Mouse (Mus musculus) forebrain, postnatal 0 days (tissue): ENCODE data around the gene Camta1. TPM values are rescaled to one million over a fixed set of nuclear protein-coding genes. Genes with fewer than 3 reads are reported as not detected.
A peak's percentile ranks its signal among the peaks of the same experiment; 100 is the strongest.
"Not testable (repeated sequence)": the region's sequence is repeated elsewhere in the genome, so short reads cannot be mapped to it uniquely, and the experiment has no call there.

Source experiments
- ATAC-seq: fragments of 200-750 bp; cut with Nextera tagmentation; 2 replicates; pipeline ENCODE4 v1.8.0; 2017; ENCODE audit warnings: mild to moderate bottlenecking, moderate library complexity
- DNase-seq: peaks from one replicate; pipeline ENCODE4 v3.0.0-alpha.2; 2015
- H3K27ac ChIP-seq: fragments of 300-500 bp; sonication (generic); 2 replicates; pipeline ENCODE4 v1.5.1; 2014; ENCODE audit warnings: low read depth, mild to moderate bottlenecking, antibody characterized with exemption, low read length, moderate library complexity, mixed read lengths
- H3K27me3 ChIP-seq: fragments of 300-500 bp; sonication (generic); 2 replicates; pipeline ENCODE4 v1.6.1; 2014; ENCODE audit warnings: mild to moderate bottlenecking, low read length, mixed read lengths; ENCODE audit not compliant: insufficient read depth
- H3K36me3 ChIP-seq: fragments of 300-500 bp; sonication (generic); 2 replicates; pipeline ENCODE4 v1.6.1; 2014; ENCODE audit warnings: mild to moderate bottlenecking, moderate library complexity; ENCODE audit not compliant: insufficient read depth
- H3K4me1 ChIP-seq: fragments of 300-500 bp; sonication (generic); 2 replicates; pipeline ENCODE4 v1.6.1; 2014; ENCODE audit warnings: antibody characterized with exemption; ENCODE audit not compliant: insufficient read depth
- H3K4me2 ChIP-seq: fragments of 300-500 bp; sonication (generic); 2 replicates; pipeline ENCODE4 v1.6.1; 2014; ENCODE audit warnings: low read depth, mild to moderate bottlenecking, moderate library complexity
- H3K4me3 ChIP-seq: fragments of 300-500 bp; sonication (generic); 2 replicates; pipeline ENCODE4 v1.5.1; 2014; ENCODE audit warnings: low read depth, low read length, mixed read lengths
- H3K9ac ChIP-seq: fragments of 300-500 bp; sonication (generic); 2 replicates; pipeline ENCODE4 v1.6.1; 2014; ENCODE audit warnings: mild to moderate bottlenecking
- H3K9me3 ChIP-seq: fragments of 300-500 bp; sonication (generic); 2 replicates; pipeline ENCODE4 v1.6.1; 2016; ENCODE audit warnings: low read length
- CTCF ChIP-seq: sonication (generic); IDR thresholded peaks from 2 replicates; pipeline ENCODE4 v1.5.1; 2016; ENCODE audit warnings: antibody characterized with exemption, control low read depth, low read depth
- WGBS: fragments of 180-500 bp; shearing (Covaris S2); extraction: QIAGEN DNeasy Blood & Tissue Kit; methylation state at CpG from one replicate; pipeline ENCODE4 v1.1.7; 2014; 5-methylcytosine and 5-hydroxymethylcytosine counted together
- polyA plus RNA-seq: library from polyadenylated mRNA; unstranded; fragments of >200 nt; fragmentation: Nextera tagmentation; extraction: Ambion mirVana; gene quantifications from 2 replicates; pipeline ENCODE4 v1.2.1, GENCODE M21; 2015
- total RNA-seq: library from RNA; depleted of rRNA; stranded (reverse); fragments of >200 nt; gene quantifications from 2 replicates; pipeline ENCODE4 v1.2.3, GENCODE M21; 2014

Camta1 gene
- total and polyA plus RNA-seq, 2 experiments from 2014 or later = 87.4 to 131 TPM

GRCm38 (mm10) chr4:150880364-150880763 lies 981.3 kb downstream of the Camta1 start:
- Histone ChIP-seq H3K9me3 (peaks cover 17% of the 10 kb centered on the region; the same call in 1 of the 2 replicates), H3K4me2 (no peak overlapping the region), H3K4me1 (no peaks in the 10 kb centered on the region), H3K9ac (no peak overlapping the region), H3K27me3 (no peaks in the 10 kb centered on the region), H3K27ac (no peak overlapping the region), H3K4me3 (no peak overlapping the region), H3K36me3 (no peaks in the 10 kb centered on the region)
- ATAC-seq (no peak), DNase-seq (no peak)
- 85% methylated on average over 5 of the region's 5 CpGs for whole genome bisulfite sequencing
- no peak for TF ChIP-seq CTCF

GRCm38 (mm10) chr4:150879631-150880030 lies 982.0 kb downstream of the Camta1 start:
- peaks cover 17% of the 10 kb centered on the region; the same call in 1 of the 2 replicates for H3K9me3 ChIP-seq
- H3K27ac ChIP-seq = no peak overlapping the region
- ATAC-seq = no peak
- H3K27me3 ChIP-seq = no peaks in the 10 kb centered on the region
- H3K4me2 ChIP-seq = no peak overlapping the region
- no peak overlapping the region for H3K4me3 ChIP-seq
- H3K9ac ChIP-seq = no peak overlapping the region
- H3K4me1 ChIP-seq = no peaks in the 10 kb centered on the region
- 98% methylated on average over 22 of the region's 22 CpGs for WGBS
- DNase-seq = no peak
- H3K36me3 ChIP-seq = no peaks in the 10 kb centered on the region
- no peak for TF ChIP-seq CTCF

DNA sequence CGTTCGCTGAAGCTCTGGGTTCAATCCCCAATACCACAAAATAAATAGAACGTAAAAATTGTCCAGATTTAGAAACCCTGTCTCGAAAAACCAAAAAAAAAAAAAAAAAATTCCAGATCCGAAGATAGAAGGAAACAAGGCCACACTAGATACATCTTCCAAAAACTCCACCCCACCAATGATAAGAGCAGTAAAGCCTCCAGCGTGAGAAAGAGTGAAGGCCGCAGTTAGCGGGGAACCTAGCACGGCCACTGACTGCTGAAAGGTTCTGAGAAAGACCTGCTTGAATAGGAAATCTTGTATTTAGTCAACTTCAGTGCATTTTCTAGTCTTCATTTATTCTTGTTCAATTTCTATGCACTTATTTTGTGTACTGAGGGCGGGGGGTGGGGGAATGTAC lies 986.3 kb downstream of the Camta1 start:
- Histone ChIP-seq H3K9me3 (peaks cover 17% of the 10 kb centered on the region; the same call in 1 of the 2 replicates), H3K27me3 (no peaks in the 10 kb centered on the region), H3K36me3 (no peaks in the 10 kb centered on the region), H3K4me3 (no peak overlapping the region), H3K4me1 (no peaks in the 10 kb centered on the region), H3K4me2 (no peak overlapping the region), H3K9ac (no peak overlapping the region), H3K27ac (no peak overlapping the region)
- DNase-seq (no peak), ATAC-seq (no peak)
- no peak for TF ChIP-seq CTCF
- WGBS = 90% methylated on average over 10 of the region's 10 CpGs

GRCm38 (mm10) chr4:150874416-150874815 lies 987.3 kb downstream of the Camta1 start:
- not testable (repeated sequence) for ATAC-seq, H3K4me2 ChIP-seq, H3K27ac ChIP-seq, DNase-seq, H3K9ac ChIP-seq, H3K4me3 ChIP-seq, H3K27me3 ChIP-seq, H3K4me1 ChIP-seq, H3K36me3 ChIP-seq
- H3K9me3 ChIP-seq = peaks cover 12% of the 10 kb centered on the region; the same call in 1 of the 2 replicates
- WGBS = 77% methylated on average over 4 of the region's 4 CpGs

DNA sequence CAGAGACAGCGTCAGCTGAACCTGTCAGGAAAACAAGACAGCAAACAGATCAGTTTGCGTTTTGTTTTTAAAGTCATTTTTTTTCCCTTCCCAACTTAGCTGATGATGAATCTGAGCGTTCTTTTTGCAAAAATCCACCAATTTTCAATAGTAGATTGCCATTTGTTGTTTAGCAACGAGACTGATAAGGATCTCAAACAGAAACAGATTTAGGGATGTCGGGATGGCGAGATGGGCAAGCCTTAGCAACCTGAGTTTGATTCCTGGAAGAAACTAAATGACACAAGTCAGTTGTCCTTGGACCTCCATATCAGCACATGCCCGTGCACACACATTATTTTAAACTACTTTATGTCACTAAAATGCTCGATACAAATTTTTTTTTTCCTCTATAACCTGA lies 989.0 kb downstream of the Camta1 start:
- no peaks in the 10 kb centered on the region for H3K4me1 ChIP-seq
- no peak for TF ChIP-seq CTCF
- H3K36me3 ChIP-seq = no peaks in the 10 kb centered on the region
- H3K27me3 ChIP-seq = no peaks in the 10 kb centered on the region
- no peak overlapping the region for H3K27ac ChIP-seq
- H3K9ac ChIP-seq = no peak overlapping the region
- no peaks in the 10 kb centered on the region for H3K9me3 ChIP-seq
- 83% methylated on average over 8 of the region's 8 CpGs for WGBS
- ATAC-seq (no peak), DNase-seq (no peak)
- H3K4me3 ChIP-seq = no peak overlapping the region
- H3K4me2 ChIP-seq = no peak overlapping the region

GRCm38 (mm10) chr4:150872139-150872651 lies 989.5 kb downstream of the Camta1 start:
- Histone ChIP-seq H3K4me1 (no peaks in the 10 kb centered on the region), H3K9me3 (no peaks in the 10 kb centered on the region), H3K4me2 (no peak overlapping the region), H3K36me3 (peaks cover 4% of the 10 kb centered on the region), H3K9ac (no peak overlapping the region), H3K27ac (no peak overlapping the region), H3K27me3 (no peaks in the 10 kb centered on the region), H3K4me3 (no peak overlapping the region)
- ATAC-seq (peak; percentile 51), DNase-seq (no peak)
- TF ChIP-seq CTCF = no peak
- 40% methylated on average over 9 of the region's 9 CpGs for WGBS

DNA sequence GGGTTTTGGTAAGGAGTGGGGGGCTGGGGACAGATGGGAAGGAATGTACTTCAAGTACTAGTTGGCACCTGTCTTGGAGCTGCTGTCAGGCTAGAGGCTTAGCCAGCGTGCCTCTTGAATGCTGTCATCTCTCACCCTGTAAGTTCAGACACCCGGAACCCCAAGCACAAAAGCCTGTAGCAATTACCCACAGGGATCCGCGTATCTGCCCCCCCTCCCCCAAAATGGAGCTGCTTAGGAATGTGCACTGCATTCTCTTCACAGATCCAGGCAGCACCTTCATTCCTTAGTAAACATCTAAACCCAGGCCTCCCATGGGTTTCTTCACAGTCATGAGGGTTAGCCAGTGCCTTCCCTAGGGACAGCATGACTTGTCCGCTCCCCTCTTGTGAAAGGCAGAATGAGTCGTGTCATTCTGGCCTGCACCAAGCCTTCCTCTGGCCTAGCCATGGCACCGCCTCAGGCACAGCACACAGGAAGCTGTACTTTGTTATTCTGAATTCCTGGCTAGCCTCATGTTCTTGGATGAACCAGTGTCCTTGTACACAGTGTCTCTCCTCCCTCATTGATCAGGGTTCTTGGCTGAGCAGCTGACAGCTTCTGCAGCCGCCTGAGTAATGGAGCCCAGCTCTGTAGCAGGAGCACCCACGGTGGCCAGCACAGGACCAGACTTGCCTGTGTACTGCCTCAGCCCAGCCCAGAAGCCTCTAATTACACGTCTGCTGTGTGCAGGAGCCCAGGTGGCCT lies 990.1 kb downstream of the Camta1 start:
- Histone ChIP-seq H3K4me1 (no peaks in the 10 kb centered on the region), H3K4me3 (no peak overlapping the region), H3K27me3 (no peaks in the 10 kb centered on the region), H3K4me2 (no peak overlapping the region), H3K9ac (no peak overlapping the region), H3K27ac (no peak overlapping the region), H3K9me3 (no peaks in the 10 kb centered on the region), H3K36me3 (peaks cover 11% of the 10 kb centered on the region)
- no peak for DNase-seq
- peak; percentile 56 for ATAC-seq
- TF ChIP-seq CTCF = no peak
- 31% methylated on average over 10 of the region's 10 CpGs for WGBS
